Mouse (Mus musculus) erythroblast, embryonic 14.5 days (primary cell): Measurements from ENCODE around the gene 0610010K14Rik. TPM values are rescaled to one million over a fixed set of nuclear protein-coding genes. Genes with fewer than 3 reads are reported as not detected.

ENCODE experiments used
- H3K27me3 ChIP-seq: 2 replicates; pipeline ENCODE4 v1.6.1; 2012; ENCODE audit warnings: inconsistent platforms; ENCODE audit not compliant: control insufficient read depth
- H3K36me3 ChIP-seq: 2 replicates; pipeline ENCODE4 v1.6.1; 2012; ENCODE audit warnings: mild to moderate bottlenecking, inconsistent platforms; ENCODE audit not compliant: control insufficient read depth
- H3K4me1 ChIP-seq: 2 replicates; pipeline ENCODE4 v1.6.1; 2012; ENCODE audit warnings: inconsistent platforms; ENCODE audit not compliant: control insufficient read depth
- H3K4me3 ChIP-seq: replicated peaks from 2 replicates; pipeline ENCODE3; 2012; ENCODE audit warnings: moderate library complexity, mild to moderate bottlenecking, inconsistent platforms
- H3K9me3 ChIP-seq: 2 replicates; pipeline ENCODE4 v1.6.1; 2012; ENCODE audit warnings: low read length, inconsistent platforms, mixed read lengths; ENCODE audit not compliant: control insufficient read depth
- GATA1 ChIP-seq: IDR thresholded peaks from 2 replicates; pipeline ENCODE4 v1.6.1; 2012; ENCODE audit warnings: low read length, inconsistent platforms, mixed read lengths
- TAL1 ChIP-seq: IDR thresholded peaks from 3 replicates; pipeline ENCODE4 v1.6.1; 2012; ENCODE audit warnings: low read length, inconsistent platforms, mixed read lengths
- polyA plus RNA-seq: library from polyadenylated mRNA; stranded (reverse); fragments of >175 nt; gene quantifications from 2 replicates; pipeline ENCODE4 v1.2.3, GENCODE M21; 2012

0610010K14Rik gene
- polyA plus RNA-seq, 1 experiment, result 9.8 TPM

DNA sequence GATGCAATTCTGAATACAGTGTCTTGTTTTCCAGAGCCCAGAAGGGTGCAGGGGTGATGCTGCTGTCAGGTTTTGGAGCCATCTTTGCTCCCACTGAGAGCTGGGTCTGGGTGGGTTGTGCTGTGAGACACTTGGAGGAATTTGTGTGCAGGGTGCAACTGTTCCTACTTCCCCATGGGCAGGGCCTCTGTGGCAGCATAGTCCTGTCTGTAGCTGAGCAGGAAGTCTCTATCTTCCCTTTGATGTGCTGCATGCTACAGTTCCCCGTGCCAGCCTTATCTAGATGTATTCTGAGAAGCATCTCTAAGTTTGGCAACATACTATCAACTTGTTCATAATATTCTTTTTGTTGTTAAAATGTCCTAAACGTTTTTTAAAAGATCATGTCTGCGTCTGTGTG is 27.5 kb upstream of the 0610010K14Rik start:
- Histone ChIP-seq H3K36me3 (no peaks in the 10 kb centered on the region), H3K4me3 (no peak overlapping the region), H3K27me3 (no peaks in the 10 kb centered on the region; the same call in 1 of the 2 replicates), H3K4me1 (no peaks in the 10 kb centered on the region), H3K9me3 (no peaks in the 10 kb centered on the region)
- TF ChIP-seq GATA1 (no peak), TAL1 (no peak)

DNA sequence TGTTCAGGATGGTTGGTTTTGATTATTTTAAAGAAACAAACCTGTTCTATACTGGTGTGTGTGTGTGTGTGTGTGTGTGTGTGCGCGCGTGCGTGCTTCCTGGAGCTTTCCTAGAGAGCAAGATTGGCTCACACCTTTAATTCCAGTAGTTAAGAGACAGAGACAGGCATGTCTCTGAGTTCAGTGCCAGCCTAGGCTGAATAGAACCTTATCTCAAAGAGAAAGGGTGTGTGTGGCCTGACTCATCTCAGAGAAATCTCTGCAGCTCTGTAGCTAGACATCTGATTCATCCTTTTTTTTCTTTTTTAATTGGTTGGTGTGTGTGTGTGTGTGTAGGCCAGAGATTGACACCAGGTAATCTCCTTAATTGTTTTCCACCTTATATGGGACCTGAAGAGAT is 21.3 kb upstream of the 0610010K14Rik start:
- no peaks in the 10 kb centered on the region for H3K36me3 ChIP-seq
- H3K9me3 ChIP-seq, result peaks cover 3% of the 10 kb centered on the region; the same call in 1 of the 2 replicates
- H3K27me3 ChIP-seq, result peaks cover 32% of the 10 kb centered on the region
- no peak overlapping the region for H3K4me3 ChIP-seq
- no peaks in the 10 kb centered on the region; the same call in 1 of the 2 replicates for H3K4me1 ChIP-seq
- TF ChIP-seq GATA1, result no peak
- no peak for TF ChIP-seq TAL1

DNA sequence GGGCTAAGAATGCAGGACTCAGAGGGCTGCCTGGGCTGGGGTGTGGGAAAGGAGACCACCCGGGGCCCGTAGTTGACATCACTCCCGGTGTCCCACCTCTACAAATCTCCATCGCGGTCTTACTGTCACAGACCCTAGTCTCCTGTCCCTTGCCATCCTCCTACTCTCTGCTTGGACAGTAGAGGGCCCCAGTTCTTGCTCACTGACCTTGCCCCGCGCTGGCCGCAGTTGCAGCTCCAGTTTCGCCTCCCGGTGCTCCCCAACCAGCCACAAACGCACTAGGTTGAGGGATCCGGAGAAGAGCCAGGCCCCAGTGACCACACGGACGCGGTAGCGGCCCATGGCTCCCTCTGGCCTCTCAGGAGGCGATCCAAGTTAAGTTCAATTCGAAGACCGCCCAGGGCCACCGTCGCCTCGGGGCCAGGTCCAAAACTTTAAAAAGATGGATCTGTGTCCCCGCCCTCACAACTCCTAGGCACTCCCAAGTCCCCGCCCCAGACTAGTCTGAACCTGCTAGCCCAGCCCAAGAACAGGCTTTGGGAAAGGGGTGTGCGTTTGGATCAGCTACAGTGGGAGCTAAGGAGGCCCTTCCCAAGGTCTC is 17.3 kb upstream of the 0610010K14Rik start, which contains the start of gene Alox12:
TSS of gene Alox12 (minus strand) at position 423 of the 601 bp plus-strand sequence.
- H3K4me3 ChIP-seq, result no peak within 1 kb of the TSS
- peaks cover 72% of the 10 kb centered on the region for H3K27me3 ChIP-seq
- peaks cover 3% of the 10 kb centered on the region; the same call in 1 of the 2 replicates for H3K4me1 ChIP-seq
- H3K9me3 ChIP-seq, result peaks cover 3% of the 10 kb centered on the region; the same call in 1 of the 2 replicates
- H3K36me3 ChIP-seq, result no peaks in the 10 kb centered on the region
- TF ChIP-seq TAL1, result no peak
- TF ChIP-seq GATA1, result no peak

DNA sequence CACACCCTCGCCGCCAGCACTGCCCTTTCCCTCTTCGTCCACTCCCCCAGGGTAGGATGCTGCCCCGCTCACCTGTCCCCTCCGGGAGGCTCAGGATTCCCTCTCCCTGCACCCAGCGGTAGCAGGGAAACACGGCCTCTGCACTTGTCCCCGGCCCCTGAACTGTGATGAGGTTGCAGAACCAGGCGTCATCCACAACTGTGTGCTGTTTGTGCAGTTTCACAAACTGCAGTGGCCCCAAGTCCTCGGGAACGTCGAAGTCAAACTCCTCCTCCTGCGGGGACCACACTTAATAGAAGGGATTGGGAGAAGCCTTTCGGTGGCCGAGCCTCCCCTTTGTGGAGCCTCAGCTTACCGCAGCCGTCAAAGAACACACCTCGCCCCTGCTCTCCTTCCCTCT is 16.6 kb upstream of the 0610010K14Rik start:
- Histone ChIP-seq H3K4me3 (no peak overlapping the region), H3K36me3 (no peaks in the 10 kb centered on the region), H3K4me1 (peaks cover 5% of the 10 kb centered on the region; the same call in 1 of the 2 replicates), H3K27me3 (peaks cover 77% of the 10 kb centered on the region), H3K9me3 (peaks cover 3% of the 10 kb centered on the region; the same call in 1 of the 2 replicates)
- no peak for TF ChIP-seq TAL1
- TF ChIP-seq GATA1, result no peak

GRCm38 (mm10) chr11:70251853-70252252 is 14.1 kb upstream of the 0610010K14Rik start:
- Histone ChIP-seq H3K9me3 (peaks cover 3% of the 10 kb centered on the region; the same call in 1 of the 2 replicates), H3K4me3 (no peak overlapping the region), H3K4me1 (peaks cover 5% of the 10 kb centered on the region; the same call in 1 of the 2 replicates), H3K27me3 (peaks cover 72% of the 10 kb centered on the region), H3K36me3 (no peaks in the 10 kb centered on the region)
- no peak for TF ChIP-seq TAL1
- TF ChIP-seq GATA1, result no peak

DNA sequence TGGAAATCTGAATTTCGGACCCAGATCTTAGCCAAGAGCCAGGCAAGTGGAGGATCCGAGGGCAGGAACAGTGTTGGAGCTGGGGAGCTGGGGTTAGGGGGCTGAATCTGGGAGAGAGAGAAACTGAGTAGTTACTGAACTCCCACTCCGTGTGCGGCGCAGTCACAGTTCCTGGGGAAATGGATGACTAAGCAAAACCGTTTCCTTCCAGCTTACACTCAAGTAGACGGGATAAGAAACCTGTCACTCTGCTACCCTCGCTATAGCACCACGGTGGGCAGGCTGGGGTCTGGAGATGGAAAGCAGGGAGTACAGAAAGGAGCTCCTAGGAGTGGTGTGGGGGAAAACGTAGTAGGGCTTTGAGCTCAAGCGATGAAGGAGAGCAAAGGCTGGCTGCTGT is 12.4 kb upstream of the 0610010K14Rik start:
- TF ChIP-seq GATA1, result no peak
- TF ChIP-seq TAL1, result no peak
- Histone ChIP-seq H3K36me3 (no peaks in the 10 kb centered on the region), H3K27me3 (peaks cover 64% of the 10 kb centered on the region), H3K4me3 (no peak overlapping the region), H3K4me1 (peaks cover 5% of the 10 kb centered on the region; the same call in 1 of the 2 replicates), H3K9me3 (peaks cover 3% of the 10 kb centered on the region; the same call in 1 of the 2 replicates)

DNA sequence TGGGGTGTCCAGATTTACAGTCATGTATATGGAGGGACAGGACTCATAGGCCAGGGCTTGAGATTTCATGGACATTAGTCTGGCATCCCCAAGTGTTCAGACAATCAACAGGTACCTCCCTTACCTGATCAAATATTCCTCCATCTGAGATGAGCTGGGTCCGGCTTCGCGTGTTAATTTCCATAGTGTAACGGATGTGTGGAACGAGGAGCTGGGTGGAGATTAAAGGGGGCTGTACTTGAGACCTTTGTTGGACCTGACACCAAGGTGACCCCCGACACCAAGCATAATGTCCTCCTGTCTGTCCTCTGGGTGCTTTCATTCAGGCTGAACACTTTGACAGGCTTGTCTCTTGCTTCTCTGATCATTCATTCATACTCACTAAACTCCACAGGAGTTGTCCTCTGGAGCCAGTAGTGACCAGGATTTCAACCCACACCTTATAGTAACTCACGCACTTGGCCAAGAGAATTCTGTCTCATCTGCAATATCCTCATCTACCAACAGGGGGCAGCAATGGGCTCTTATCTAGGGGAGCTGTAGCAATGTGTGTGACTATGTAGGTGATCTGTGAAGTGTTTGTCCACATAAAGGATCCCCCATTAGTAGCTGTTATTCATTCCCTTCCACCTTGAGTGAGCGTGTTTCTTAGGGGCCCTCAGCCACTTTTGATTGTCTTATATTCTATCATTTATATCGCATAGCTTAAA is 9.6 kb upstream of the 0610010K14Rik start:
- H3K27me3 ChIP-seq, result peaks cover 49% of the 10 kb centered on the region
- peaks cover 5% of the 10 kb centered on the region; the same call in 1 of the 2 replicates for H3K4me1 ChIP-seq
- H3K36me3 ChIP-seq, result no peaks in the 10 kb centered on the region
- H3K4me3 ChIP-seq, result no peak overlapping the region
- no peaks in the 10 kb centered on the region for H3K9me3 ChIP-seq
- TF ChIP-seq GATA1 (no peak), TAL1 (no peak)

GRCm38 (mm10) chr11:70242591-70242990 is 4.9 kb upstream of the 0610010K14Rik start:
- Histone ChIP-seq H3K36me3 (peaks cover 4% of the 10 kb centered on the region), H3K4me3 (no peak overlapping the region), H3K9me3 (no peaks in the 10 kb centered on the region), H3K27me3 (peaks cover 20% of the 10 kb centered on the region), H3K4me1 (peaks cover 29% of the 10 kb centered on the region)
- TF ChIP-seq TAL1 (no peak), GATA1 (no peak)

GRCm38 (mm10) chr11:70239541-70240279 is 2.0 kb upstream of the 0610010K14Rik start, which contains the start of the genes Gm21988 and Rnasek:
Gene Gm21988 (minus strand): TSS chr11:70239830.
Gene Rnasek (minus strand): TSS chr11:70239842.
- peaks cover 9% of the 10 kb centered on the region for H3K27me3 ChIP-seq
- H3K36me3 ChIP-seq, result peaks cover 26% of the 10 kb centered on the region
- peak within 1 kb of the TSS; percentile 88 for H3K4me3 ChIP-seq
- peaks cover 56% of the 10 kb centered on the region for H3K4me1 ChIP-seq
- TF ChIP-seq GATA1 (no peak; the same call in 1 of the 2 replicates), TAL1 (no peak)
- no peaks in the 10 kb centered on the region for H3K9me3 ChIP-seq
